ENCODE assay signal across 20 mouse cellular contexts in the genomic region with DNA sequence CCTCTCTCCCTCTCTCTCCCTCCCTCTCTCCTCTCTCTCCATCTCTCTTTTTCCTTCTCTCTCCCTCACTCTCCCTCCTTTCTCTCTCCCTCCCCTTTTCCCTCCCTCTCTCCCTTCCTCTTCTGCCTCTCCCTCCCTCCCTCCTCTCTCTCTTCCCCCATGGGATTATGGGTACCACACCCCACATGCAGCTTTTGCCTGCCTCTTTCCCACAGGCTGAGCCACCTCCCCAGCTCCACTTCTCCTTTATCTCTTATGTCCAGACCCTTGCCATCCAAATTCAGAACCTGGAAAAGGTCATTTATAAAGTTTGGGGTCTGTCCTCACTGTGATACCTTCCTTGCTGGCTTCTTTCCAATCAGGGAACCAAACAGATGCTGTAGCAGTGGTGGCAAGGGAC.
DNase-seq lines count a peak whose midpoint lies in the region; ATAC-seq and TF ChIP-seq lines count a peak whose summit lies in the region.
"Had no signal": no experiment of that assay in that cellular context is flagged by ENCODE, and none has a peak within 500 bp of the region (broad histone marks: within the 10 kb centered on the region; RNA-seq: fewer than 3 reads in every experiment).

No protein-coding gene starts in this region.

- TF ChIP-seq EP300 in MEL (IDR thresholded peaks at IDR 0.05; ENCODE audit: low read depth in 1 of 2, low read length in 2 of 2), result no peak

- H3K4me3 ChIP-seq in G1E (ENCODE audit: low read depth, low read length), result peak overlapping the region; percentile 43; the same call in 1 of the 2 replicates
- H3K4me3 ChIP-seq in MEL (ENCODE audit: control insufficient read depth in 1 of 2, insufficient read depth in 1 of 2, low read depth in 2 of 2, low read length in 2 of 2), result no peak overlapping the region
- no peak overlapping the region for H3K4me3 ChIP-seq in liver, embryonic 15.5 days (replicated peaks)
- H3K4me3 ChIP-seq: embryonic facial prominence, embryonic 13.5 days; forebrain, embryonic 12.5 days; heart, embryonic 12.5 days; left cerebral cortex, adult 2 months; limb, embryonic 13.5 days; neural tube, embryonic 12.5 days had no signal

- no peak for TF ChIP-seq RAD21 in MEL (IDR thresholded peaks at IDR 0.05; ENCODE audit: low read depth, low read length)

- H3K27me3 ChIP-seq in G1E (ENCODE audit: insufficient read depth, low read length) (no peaks in the 10 kb centered on the region), MEL (ENCODE audit: control insufficient read depth in 1 of 2, insufficient read depth in 2 of 2, low read length in 2 of 2) (peaks cover 0 to 2% of the 10 kb centered on the region in 2 experiments; a peak in 1 of 4 replicates)
- no peaks in the 10 kb centered on the region for H3K27me3 ChIP-seq in liver, embryonic 15.5 days
- H3K27me3 ChIP-seq: embryonic facial prominence, embryonic 13.5 days; neural tube, embryonic 12.5 days had no signal

- H3K9ac ChIP-seq in MEL (ENCODE audit: control insufficient read depth, low read depth, low read length, poor library complexity, severe bottlenecking), result no peak overlapping the region
- peak overlapping the region; percentile 44 for H3K9ac ChIP-seq in liver, embryonic 15.5 days
- H3K9ac ChIP-seq: embryonic facial prominence, embryonic 13.5 days; forebrain, embryonic 12.5 days; heart, embryonic 12.5 days; limb, embryonic 13.5 days; neural tube, embryonic 12.5 days had no signal

- TF ChIP-seq CTCF in G1E (IDR thresholded peaks at IDR 0.05; ENCODE audit: low read depth, low read length) (no peak), MEL (IDR thresholded peaks at IDR 0.05 in 2 of 3, conservative IDR thresholded peaks at IDR 0.05 in 1 of 3; ENCODE audit: control insufficient read depth in 1 of 3, insufficient read depth in 1 of 3, low read depth in 2 of 3, low read length in 3 of 3, poor library complexity in 1 of 3, severe bottlenecking in 1 of 3) (no peak)

- peak; percentile 49 for DNase-seq in G1E (ENCODE audit: low spot score)
- DNase-seq in MEL (ENCODE audit: low read depth, low spot score), result peak; percentile 14
- DNase-seq in urinary bladder, adult 2 months (ENCODE audit: low spot score), result no peak
- DNase-seq: adrenal gland, adult 8-10 months; cerebellum, adult 9-10 months; gastrocnemius, postnatal 36 days; kidney, adult 11 months; right cerebral cortex, postnatal 14 days had no signal

- no peaks in the 10 kb centered on the region for H3K79me2 ChIP-seq in MEL (ENCODE audit: control insufficient read depth, insufficient read depth, low read length, poor library complexity)

- H3K4me1 ChIP-seq in G1E (ENCODE audit: insufficient read depth, low read depth, low read length) (peaks cover 72% of the 10 kb centered on the region), MEL (ENCODE audit: control insufficient read depth in 1 of 2, insufficient read depth in 2 of 2, low read length in 2 of 2) (peaks cover 0 to 11% of the 10 kb centered on the region in 2 experiments; a peak in 2 of 4 replicates)
- H3K4me1 ChIP-seq in liver, embryonic 15.5 days (replicated peaks), result peaks cover 66% of the 10 kb centered on the region

- H3K4me2 ChIP-seq in liver, embryonic 15.5 days, result peak overlapping the region; percentile 58
- H3K4me2 ChIP-seq: embryonic facial prominence, embryonic 13.5 days; forebrain, embryonic 12.5 days; heart, embryonic 12.5 days; limb, embryonic 13.5 days; neural tube, embryonic 12.5 days had no signal

- H3K9me3 ChIP-seq in G1E (replicated peaks) (peaks cover 14% of the 10 kb centered on the region), MEL (replicated peaks; ENCODE audit: insufficient read depth, low read length) (no peaks in the 10 kb centered on the region)
- H3K9me3 ChIP-seq in liver, embryonic 15.5 days (replicated peaks), result no peaks in the 10 kb centered on the region
- H3K9me3 ChIP-seq: forebrain, embryonic 12.5 days had no signal

- H3K36me3 ChIP-seq in G1E (replicated peaks) (no peaks in the 10 kb centered on the region), MEL (ENCODE audit: control insufficient read depth in 1 of 2, insufficient read depth in 2 of 2, low read length in 2 of 2) (no peaks in the 10 kb centered on the region)
- no peaks in the 10 kb centered on the region for H3K36me3 ChIP-seq in liver, embryonic 15.5 days (replicated peaks)
- H3K36me3 ChIP-seq: embryonic facial prominence, embryonic 13.5 days; forebrain, embryonic 12.5 days; heart, embryonic 12.5 days; limb, embryonic 13.5 days; neural tube, embryonic 12.5 days had no signal

- no peak for TF ChIP-seq POLR2A in MEL (IDR thresholded peaks at IDR 0.05; ENCODE audit: control insufficient read depth in 1 of 2, insufficient read depth in 1 of 2, low read depth in 1 of 2, low read length in 2 of 2, poor library complexity in 1 of 2)

- peak; percentile 42 for ATAC-seq in G1E (ENCODE audit: extremely low read depth, insufficient number of reproducible peaks, low FRiP score, poor library complexity, severe bottlenecking)
- ATAC-seq in erythroid progenitor cell, adult 5-6 weeks (replicated peaks; ENCODE audit: low FRiP score, poor library complexity, severe bottlenecking), result peak; percentile 84
- peak; percentile 76 for ATAC-seq in liver, embryonic 15.5 days (ENCODE audit: insufficient read depth)
- ATAC-seq in granulocyte monocyte progenitor cell, adult 5-6 weeks (replicated peaks; ENCODE audit: poor library complexity, severe bottlenecking), result no peak
- no peak for ATAC-seq in megakaryocyte, adult 5-6 weeks (ENCODE audit: poor library complexity, severe bottlenecking)
- ATAC-seq: hindbrain, postnatal 0 days had no signal

- no peak overlapping the region for H3K27ac ChIP-seq in MEL (ENCODE audit: control insufficient read depth, low read depth, low read length)
- peak overlapping the region; percentile 97 for H3K27ac ChIP-seq in liver, embryonic 15.5 days (replicated peaks)
- H3K27ac ChIP-seq: embryonic facial prominence, embryonic 13.5 days; forebrain, embryonic 12.5 days; hindbrain, postnatal 0 days; kidney, postnatal 0 days; left cerebral cortex, adult 2 months; limb, embryonic 13.5 days; neural tube, embryonic 12.5 days had no signal

TF ChIP-seq in MEL, 35 proteins besides CTCF, POLR2A, EP300 and RAD21:
- TF ChIP-seq MYC (IDR thresholded peaks at IDR 0.05; ENCODE audit: low read depth, low read length) (no peak), ZC3H11A (IDR thresholded peaks at IDR 0.05; ENCODE audit: low read depth, low read length) (no peak), TAL1 (IDR thresholded peaks at IDR 0.05; ENCODE audit: low read length) (peak; percentile 23; the same call in 1 of the 2 replicates), MAZ (IDR thresholded peaks at IDR 0.05; ENCODE audit: low read depth, low read length) (peak; percentile 55; the same call in 1 of the 2 replicates), ZNF384 (IDR thresholded peaks at IDR 0.05; ENCODE audit: low read depth, low read length) (no peak), CHD2 (IDR thresholded peaks at IDR 0.05; ENCODE audit: low read length) (no peak), GABPA (IDR thresholded peaks at IDR 0.05; ENCODE audit: low read depth, low read length) (no peak)

Comparison
In these comparisons a context has a peak if more than half of its experiments do, and no peak if none do; other contexts are left out.
1. ATAC-seq: peak in G1E (single experiment), erythroid progenitor cell, adult 5-6 weeks (single experiment) and liver, embryonic 15.5 days (single experiment); none in granulocyte monocyte progenitor cell, adult 5-6 weeks (single experiment) and megakaryocyte, adult 5-6 weeks (single experiment).